Mouse (Mus musculus): ENCODE results near the gene Gm15056. TPM values are rescaled to one million over a fixed set of nuclear protein-coding genes. Genes with fewer than 3 reads are reported as not detected.

Gene Gm15056
- polyA plus RNA-seq (2015; fragmentation: Nextera tagmentation; extraction: Ambion mirVana), result not detected in 2 replicates

DNA sequence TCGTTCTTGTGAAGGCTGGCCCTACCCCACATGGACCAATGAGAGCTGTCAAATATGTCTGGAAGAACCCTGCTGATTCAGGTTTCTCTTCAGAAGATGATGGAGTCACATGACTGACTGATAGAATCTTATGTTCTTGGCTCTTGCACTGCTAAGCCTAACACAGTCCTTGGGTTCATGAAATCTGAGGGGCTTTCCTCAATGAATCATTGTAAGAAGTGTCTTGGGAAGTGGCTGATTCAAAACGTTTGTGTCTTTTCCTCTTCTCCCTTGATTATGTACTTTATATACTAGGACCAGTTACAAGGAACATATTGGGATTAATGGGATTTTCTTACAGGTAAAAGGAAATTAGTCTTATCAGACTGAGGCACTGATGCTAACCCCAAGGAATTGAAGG is at the start of gene Gm15056:
TSS of gene Gm15056 (minus strand) at position 101 of the 400 bp plus-strand sequence.
- no peak for ATAC-seq (ENCODE audit: insufficient read depth, low FRiP score, low read depth)

DNA sequence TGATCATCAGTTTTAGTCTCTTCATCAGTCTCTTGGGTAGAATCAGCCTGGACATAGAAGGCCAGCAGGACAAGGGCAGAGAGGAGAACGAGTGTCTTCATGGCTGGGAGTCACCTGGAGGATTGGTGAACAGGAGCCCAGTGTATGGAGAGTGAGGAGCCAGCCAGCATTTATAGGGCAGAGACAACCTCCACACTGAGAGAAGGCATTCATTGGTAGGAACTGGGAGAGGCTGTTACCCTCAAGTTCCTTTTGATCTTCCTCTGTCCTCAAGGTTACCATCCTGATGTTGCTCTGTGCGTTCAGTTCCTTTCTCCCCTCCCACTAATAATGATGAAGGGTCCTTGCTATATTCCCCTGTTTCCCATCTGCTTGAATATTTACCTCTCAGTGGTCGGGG is 42.2 kb upstream of the Gm15056 start, which contains the start of gene AY761185:
TSS of gene AY761185 (minus strand) at position 101 of the 400 bp plus-strand sequence.
- WGBS, result 72% methylated on average over 3 of the region's 3 CpGs
- no peaks in the 10 kb centered on the region for H3K36me3 ChIP-seq
- no peak within 1 kb of the TSS for H3K4me3 ChIP-seq (replicated peaks)
- ATAC-seq (ENCODE audit: insufficient read depth, low FRiP score, low read depth), result no peak
- no peaks in the 10 kb centered on the region for H3K27me3 ChIP-seq (replicated peaks)
- no peak within 1 kb of the TSS for H3K27ac ChIP-seq
- no peak within 1 kb of the TSS for H3K4me2 ChIP-seq
- H3K4me1 ChIP-seq, result no peaks in the 10 kb centered on the region
- H3K9ac ChIP-seq, result no peak within 1 kb of the TSS
- H3K9me3 ChIP-seq, result no peaks in the 10 kb centered on the region

More for the DNA sequence above, at the start of gene Gm15056:
- H3K9ac ChIP-seq, result no peak within 1 kb of the TSS
- H3K4me2 ChIP-seq, result no peak within 1 kb of the TSS
- H3K27ac ChIP-seq, result no peak within 1 kb of the TSS
- H3K4me1 ChIP-seq, result no peaks in the 10 kb centered on the region
- no peak within 1 kb of the TSS for H3K4me3 ChIP-seq (replicated peaks)
- 47% methylated on average over 2 of the region's 2 CpGs for WGBS
- no peaks in the 10 kb centered on the region for H3K9me3 ChIP-seq
- no peaks in the 10 kb centered on the region for H3K27me3 ChIP-seq (replicated peaks)
- no peaks in the 10 kb centered on the region for H3K36me3 ChIP-seq

DNA sequence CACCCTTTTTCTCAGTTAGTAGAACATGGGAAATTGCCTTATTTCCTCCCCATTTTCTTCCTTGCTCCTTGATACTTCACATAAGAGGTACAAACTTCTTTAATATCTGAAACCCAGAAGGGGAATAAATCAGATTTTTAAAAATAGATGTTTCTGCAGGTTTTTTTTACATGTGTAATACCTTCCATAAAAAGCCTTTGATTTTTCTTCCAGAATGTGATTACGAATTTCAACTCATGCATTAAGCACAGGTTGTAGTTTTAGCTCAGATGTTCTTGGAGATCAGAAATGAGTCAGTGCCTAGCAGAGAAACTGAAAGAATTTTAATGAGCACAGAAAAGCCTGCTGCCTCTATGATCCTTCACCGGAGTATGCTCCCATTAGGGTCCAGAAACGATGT is 19.5 kb upstream of the Gm15056 start, which contains the start of gene Gm6040:
TSS of gene Gm6040 (minus strand) at position 101 of the 400 bp plus-strand sequence.
- Histone ChIP-seq H3K4me2 (no peak within 1 kb of the TSS), H3K27me3 (replicated peaks) (no peaks in the 10 kb centered on the region), H3K9me3 (no peaks in the 10 kb centered on the region), H3K36me3 (no peaks in the 10 kb centered on the region), H3K4me3 (replicated peaks) (no peak within 1 kb of the TSS), H3K9ac (no peak within 1 kb of the TSS), H3K27ac (no peak within 1 kb of the TSS), H3K4me1 (no peaks in the 10 kb centered on the region)
- no peak for ATAC-seq (ENCODE audit: insufficient read depth, low FRiP score, low read depth)
- WGBS, result 76% methylated on average over 3 of the region's 3 CpGs

DNA sequence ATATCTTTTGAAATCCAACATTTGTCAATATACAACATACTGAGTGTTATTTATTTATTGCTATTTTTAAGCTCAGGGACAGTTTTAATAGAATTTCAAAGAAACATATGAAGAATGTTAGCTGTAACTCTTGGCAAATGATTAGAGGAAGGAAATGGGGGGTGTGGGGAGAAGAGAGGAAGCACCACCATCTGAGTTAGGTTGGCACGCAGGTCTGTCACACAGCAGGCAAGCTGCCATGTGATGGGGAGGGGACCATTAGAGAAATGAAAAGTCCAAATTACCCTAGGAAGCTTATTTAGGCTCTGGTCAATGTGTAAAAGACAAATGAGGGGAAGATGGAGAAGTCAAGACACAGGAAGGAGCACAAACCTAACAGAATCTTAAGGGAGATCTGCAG is 9.9 kb upstream of the Gm15056 start:
- H3K4me1 ChIP-seq, result no peaks in the 10 kb centered on the region
- no peaks in the 10 kb centered on the region for H3K27me3 ChIP-seq (replicated peaks)
- H3K4me2 ChIP-seq, result no peak overlapping the region
- no peak overlapping the region for H3K4me3 ChIP-seq (replicated peaks)
- H3K9me3 ChIP-seq, result 0 out of 2 replicates have a peak, but pooled peaks cover 2% of the 10 kb centered on the region
- no peak overlapping the region for H3K9ac ChIP-seq
- WGBS, result 82% methylated on average over 1 of the region's 1 CpGs
- ATAC-seq (ENCODE audit: insufficient read depth, low FRiP score, low read depth), result no peak
- H3K36me3 ChIP-seq, result no peaks in the 10 kb centered on the region
- H3K27ac ChIP-seq, result no peak overlapping the region

DNA sequence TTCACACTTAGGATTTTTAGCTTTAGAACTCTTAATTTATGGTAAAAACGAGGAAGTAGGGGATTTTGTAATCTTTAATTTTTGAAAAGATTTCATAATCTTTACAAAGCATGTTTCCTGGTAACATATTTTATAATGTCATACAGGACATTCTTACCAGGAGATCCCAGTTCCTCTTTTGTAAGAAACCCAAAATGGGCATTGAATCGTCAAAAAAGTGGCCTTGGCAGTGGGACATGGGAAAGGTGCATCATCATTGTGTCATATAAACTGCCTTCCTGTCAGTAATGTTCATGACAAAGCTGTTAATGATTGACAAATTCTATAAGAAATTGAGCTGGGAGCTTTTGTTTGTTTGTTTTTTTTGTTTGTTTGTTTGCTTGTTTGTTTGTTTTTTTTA is 5.8 kb upstream of the Gm15056 start:
- Histone ChIP-seq H3K9ac (no peak overlapping the region), H3K4me2 (no peak overlapping the region), H3K9me3 (no peaks in the 10 kb centered on the region), H3K4me3 (replicated peaks) (no peak overlapping the region), H3K4me1 (no peaks in the 10 kb centered on the region), H3K27me3 (replicated peaks) (no peaks in the 10 kb centered on the region), H3K36me3 (no peaks in the 10 kb centered on the region), H3K27ac (no peak overlapping the region)
- no peak for ATAC-seq (ENCODE audit: insufficient read depth, low FRiP score, low read depth)
- 58% methylated on average over 2 of the region's 2 CpGs for WGBS

DNA sequence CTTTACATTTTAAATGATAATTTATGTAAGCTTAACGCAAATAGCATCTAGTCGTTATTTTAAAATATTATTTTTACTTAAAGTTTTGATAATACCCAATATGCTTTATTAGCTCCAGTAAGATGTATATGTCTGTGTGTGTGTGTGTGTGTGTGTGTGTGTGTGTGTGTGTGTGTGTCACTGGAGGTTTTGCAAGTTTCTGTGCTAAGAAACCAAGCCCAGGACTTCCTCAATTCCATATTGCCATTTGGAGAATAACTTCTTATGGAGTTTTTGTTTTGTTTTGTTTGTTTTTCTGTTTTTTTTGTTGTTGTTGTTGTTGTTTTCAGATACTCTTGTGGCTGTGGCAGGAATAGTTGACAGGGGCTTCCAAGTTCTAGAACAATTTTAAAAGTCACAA is 4.7 kb upstream of the Gm15056 start:
- Histone ChIP-seq H3K9ac (no peak overlapping the region), H3K9me3 (no peaks in the 10 kb centered on the region), H3K4me2 (no peak overlapping the region), H3K27me3 (replicated peaks) (no peaks in the 10 kb centered on the region), H3K27ac (no peak overlapping the region), H3K36me3 (no peaks in the 10 kb centered on the region), H3K4me3 (replicated peaks) (no peak overlapping the region), H3K4me1 (no peaks in the 10 kb centered on the region)
- WGBS, result 84% methylated on average over 2 of the region's 2 CpGs
- ATAC-seq (ENCODE audit: insufficient read depth, low FRiP score, low read depth), result no peak

DNA sequence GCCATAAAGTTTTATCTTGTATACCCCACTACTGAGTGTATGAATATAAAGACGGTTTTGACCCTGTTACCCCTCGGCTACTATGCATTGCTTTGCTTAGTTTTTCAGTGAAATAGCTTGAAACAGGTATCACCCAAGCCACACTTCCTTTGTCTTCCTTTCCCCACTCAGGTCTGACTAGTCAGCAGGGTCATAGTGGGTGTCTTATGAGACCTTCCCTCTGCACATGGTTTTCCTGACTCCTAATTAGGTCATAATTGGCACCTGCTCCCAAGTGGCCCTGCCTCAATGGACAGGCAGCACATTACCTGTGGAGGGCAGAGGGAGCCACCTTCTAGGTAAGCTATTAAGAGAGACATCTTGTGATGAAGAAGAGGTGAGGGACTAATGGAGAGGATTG is 10.1 kb downstream of the Gm15056 start, which contains the start of gene Defb33:
TSS of gene Defb33 (plus strand) at position 301 of the 400 bp plus-strand sequence.
- no peak within 1 kb of the TSS for H3K27ac ChIP-seq
- 86% methylated on average over 2 of the region's 2 CpGs for WGBS
- ATAC-seq (ENCODE audit: insufficient read depth, low FRiP score, low read depth), result no peak

DNA sequence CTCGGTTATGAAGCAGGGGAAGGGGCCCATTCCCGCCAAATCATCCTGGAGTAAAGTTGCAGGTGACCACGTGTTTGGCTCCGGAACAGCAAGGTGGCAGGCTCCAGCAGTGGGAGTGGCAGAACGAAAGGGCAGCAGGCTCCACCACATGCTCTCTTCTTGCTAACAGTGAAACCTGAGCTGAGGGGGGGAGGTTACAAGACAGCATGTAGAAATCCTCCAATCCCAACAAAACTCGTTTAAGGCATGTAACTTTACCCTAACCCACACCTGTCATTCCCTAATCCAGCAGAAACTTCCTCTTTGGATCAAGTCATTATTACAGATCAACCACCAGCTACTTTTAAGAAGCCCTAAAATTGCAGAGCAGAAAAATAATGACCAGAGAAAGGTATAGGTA is 27.8 kb downstream of the Gm15056 start:
- Histone ChIP-seq H3K4me2 (no peak overlapping the region), H3K27ac (no peak overlapping the region), H3K4me3 (replicated peaks) (no peak overlapping the region), H3K4me1 (no peaks in the 10 kb centered on the region), H3K36me3 (no peaks in the 10 kb centered on the region), H3K27me3 (replicated peaks) (no peaks in the 10 kb centered on the region), H3K9ac (no peak overlapping the region), H3K9me3 (no peaks in the 10 kb centered on the region)
- ATAC-seq (ENCODE audit: insufficient read depth, low FRiP score, low read depth), result no peak
- 44% methylated on average over 6 of the region's 6 CpGs for WGBS

More for the DNA sequence above, 10.1 kb downstream of the Gm15056 start, which contains the start of gene Defb33:
- H3K4me2 ChIP-seq, result no peak within 1 kb of the TSS
- no peaks in the 10 kb centered on the region for H3K27me3 ChIP-seq (replicated peaks)
- no peaks in the 10 kb centered on the region for H3K36me3 ChIP-seq
- H3K4me3 ChIP-seq (replicated peaks), result no peak within 1 kb of the TSS
- no peaks in the 10 kb centered on the region for H3K9me3 ChIP-seq
- H3K9ac ChIP-seq, result no peak within 1 kb of the TSS
- no peaks in the 10 kb centered on the region for H3K4me1 ChIP-seq

Other genes starting within 250 kb of the Gm15056 start
- not detected in 2 replicates for gene Defb33, start 10.0 kb downstream of the Gm15056 start, polyA plus RNA-seq (2015; fragmentation: Nextera tagmentation; extraction: Ambion mirVana)
- not detected in 2 replicates for gene Gm6040, start 19.4 kb upstream of the Gm15056 start, polyA plus RNA-seq (2015; fragmentation: Nextera tagmentation; extraction: Ambion mirVana)
- not detected in 2 replicates for gene AY761185, start 42.1 kb upstream of the Gm15056 start, polyA plus RNA-seq (2015; fragmentation: Nextera tagmentation; extraction: Ambion mirVana)
- not detected in 2 replicates for gene Defa21, start 122.9 kb upstream of the Gm15056 start, polyA plus RNA-seq (2015; fragmentation: Nextera tagmentation; extraction: Ambion mirVana)
- not detected in 2 replicates for gene Defa23, start 152.4 kb upstream of the Gm15056 start, polyA plus RNA-seq (2015; fragmentation: Nextera tagmentation; extraction: Ambion mirVana)
- not detected in 2 replicates for gene Defa35, start 162.4 kb upstream of the Gm15056 start, polyA plus RNA-seq (2015; fragmentation: Nextera tagmentation; extraction: Ambion mirVana)
- gene Defa25, start 181.8 kb upstream of the Gm15056 start, polyA plus RNA-seq (2015; fragmentation: Nextera tagmentation; extraction: Ambion mirVana), result not detected in 2 replicates
- 0.63 TPM in 1 of 2 replicates, not detected in the other for gene Gm14851, start 193.4 kb upstream of the Gm15056 start, polyA plus RNA-seq (2015; fragmentation: Nextera tagmentation; extraction: Ambion mirVana)
- gene Defa30, start 232.0 kb upstream of the Gm15056 start, polyA plus RNA-seq (2015; fragmentation: Nextera tagmentation; extraction: Ambion mirVana), result not detected in 2 replicates